Mouse (Mus musculus): ENCODE measurements around the gene Il17d.
A peak's percentile ranks its signal among the peaks of the same experiment; 100 is the strongest.

Il17d gene

GRCm38 (mm10) chr14:57536820-57537219, 12.2 kb downstream of the Il17d start:
- DNase-seq: no peak

- DNase-seq: peak; percentile 42
Measured at GRCm38 (mm10) chr14:57537261-57538015, 12.9 kb downstream of the Il17d start.

DNA sequence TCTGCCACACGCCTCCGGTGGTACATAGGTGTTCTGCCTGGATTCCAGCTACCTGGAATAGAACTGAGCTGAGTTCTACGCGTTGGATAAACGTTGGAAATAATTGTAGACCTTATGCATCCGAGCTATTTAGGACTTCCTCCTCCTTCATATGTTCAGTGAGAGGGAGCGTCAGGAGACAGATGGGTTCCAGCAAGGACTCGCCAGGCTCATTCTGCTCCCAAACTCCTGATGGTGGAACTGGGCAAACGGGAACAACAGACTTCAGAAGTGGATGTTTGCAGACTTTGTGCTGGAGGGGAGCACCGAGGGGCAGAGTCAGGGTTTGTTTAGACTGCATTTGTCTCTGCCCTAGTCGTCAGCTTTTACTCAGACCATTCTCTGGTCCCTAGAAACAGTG, 16.1 kb downstream of the Il17d start:
- no peak for DNase-seq

- DNase-seq: no peak
Measured at GRCm38 (mm10) chr14:57542231-57542630, 17.7 kb downstream of the Il17d start.

DNA sequence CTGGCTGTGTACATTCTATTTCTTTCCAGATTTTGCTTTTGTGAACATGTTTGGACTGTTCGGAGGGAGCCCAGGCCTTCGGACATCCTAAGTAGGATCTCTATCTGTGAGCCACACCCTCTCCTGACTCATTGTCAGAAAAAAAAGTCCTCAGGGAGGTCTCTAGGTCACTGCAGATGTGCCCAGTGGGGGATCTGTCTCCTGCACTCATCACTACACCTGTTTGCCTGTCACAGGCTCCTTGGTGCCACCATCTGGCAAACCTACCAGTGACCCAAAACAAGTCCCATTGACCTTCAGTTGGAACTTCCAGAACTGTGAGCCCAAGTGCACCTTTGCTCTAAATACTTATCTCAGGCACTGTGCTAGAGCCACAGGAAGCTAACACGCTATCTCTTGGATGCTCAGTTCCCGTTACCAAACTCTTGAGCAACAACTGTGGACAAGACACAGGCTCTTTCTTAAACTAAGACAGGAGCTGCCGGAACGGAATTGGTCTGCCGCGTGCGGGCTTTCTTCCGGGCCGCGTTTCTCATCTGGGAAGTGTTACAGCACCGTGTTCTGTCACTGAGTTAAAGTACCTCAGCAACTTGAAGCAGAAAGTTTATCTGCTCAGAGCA, 19.0 kb downstream of the Il17d start:
- DNase-seq: no peak

- no peak for DNase-seq
Measured at GRCm38 (mm10) chr14:57545526-57545925, 20.9 kb downstream of the Il17d start.

GRCm38 (mm10) chr14:57546131-57546530, 21.6 kb downstream of the Il17d start:
- no peak for DNase-seq

- DNase-seq: peak; percentile 72
Measured at GRCm38 (mm10) chr14:57546557-57547021, 22.0 kb downstream of the Il17d start.

DNA sequence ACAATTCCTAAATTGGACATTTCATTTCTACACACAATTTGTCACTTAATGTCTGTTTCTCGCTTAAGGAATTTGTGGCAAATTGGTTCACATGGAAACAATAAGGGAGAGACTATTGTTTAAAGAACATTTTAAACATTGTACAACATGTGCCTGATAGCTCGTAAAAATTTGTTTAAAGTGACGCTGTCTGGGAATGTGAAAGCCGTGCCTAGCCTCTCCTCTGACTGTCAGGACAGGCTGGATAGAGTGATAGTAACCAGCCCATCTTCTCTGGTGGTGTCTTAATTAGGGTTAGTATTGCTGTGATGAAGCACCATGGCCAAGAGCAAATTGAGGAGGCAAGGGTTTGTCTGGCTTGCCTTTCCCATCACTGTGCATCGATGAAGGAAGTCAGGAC, 22.5 kb downstream of the Il17d start:
- no peak for DNase-seq

- DNase-seq: no peak
Measured at GRCm38 (mm10) chr14:57552945-57553344, 28.4 kb downstream of the Il17d start.

DNA sequence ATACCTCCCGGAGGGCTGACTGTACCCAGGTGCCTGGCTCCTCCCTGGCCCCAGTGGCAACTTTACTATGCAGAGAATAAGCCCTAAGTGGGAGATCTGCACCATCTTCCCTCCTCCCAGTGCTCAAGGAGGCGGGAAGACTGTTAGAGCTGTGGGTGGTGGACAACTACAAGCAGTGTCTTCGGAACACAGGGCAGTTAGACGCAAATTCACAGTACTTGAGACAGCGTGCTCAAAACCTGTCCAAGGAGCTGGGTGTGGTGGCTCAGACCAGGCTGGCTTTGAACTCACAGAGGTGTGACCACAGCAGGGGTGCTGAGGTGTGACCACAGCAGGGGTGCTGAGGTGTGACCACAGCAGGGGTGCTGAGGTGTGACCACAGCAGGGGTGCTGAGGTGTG, 29.9 kb downstream of the Il17d start:
- no peak for DNase-seq

DNA sequence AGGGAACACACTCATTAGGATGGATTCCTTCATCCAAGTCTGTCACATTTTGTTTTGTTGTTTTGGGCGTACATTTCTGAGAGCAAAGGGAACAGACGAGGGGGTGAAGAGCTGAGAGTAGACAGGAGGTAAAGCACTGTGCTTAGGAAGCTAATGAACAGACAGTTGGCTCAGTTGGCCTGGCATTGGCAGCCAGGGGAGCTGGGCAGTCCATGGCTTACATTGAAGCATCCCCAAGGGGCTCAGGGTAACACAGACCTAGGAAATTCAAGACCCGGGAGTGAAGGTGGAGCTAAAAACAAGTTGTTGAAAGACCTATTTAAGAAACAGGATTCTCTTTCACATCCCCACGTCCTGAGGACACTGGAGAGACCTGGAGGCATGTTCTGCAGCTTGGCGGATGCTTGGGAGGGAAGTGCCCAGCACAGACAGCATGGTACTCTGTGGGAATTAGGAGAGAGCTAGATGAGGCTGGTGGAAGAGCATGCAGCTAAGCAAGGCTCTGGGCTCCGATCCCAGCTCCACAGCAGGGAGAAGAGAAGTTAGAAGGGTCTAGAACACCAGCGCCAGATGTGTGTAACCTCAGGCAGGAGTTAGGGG, 31.0 kb downstream of the Il17d start:
- DNase-seq: no peak

- DNase-seq: no peak
Measured at GRCm38 (mm10) chr14:57556922-57557321, 32.3 kb downstream of the Il17d start.

- DNase-seq: no peak
Measured at GRCm38 (mm10) chr14:57565626-57566025, 41.0 kb downstream of the Il17d start.

DNA sequence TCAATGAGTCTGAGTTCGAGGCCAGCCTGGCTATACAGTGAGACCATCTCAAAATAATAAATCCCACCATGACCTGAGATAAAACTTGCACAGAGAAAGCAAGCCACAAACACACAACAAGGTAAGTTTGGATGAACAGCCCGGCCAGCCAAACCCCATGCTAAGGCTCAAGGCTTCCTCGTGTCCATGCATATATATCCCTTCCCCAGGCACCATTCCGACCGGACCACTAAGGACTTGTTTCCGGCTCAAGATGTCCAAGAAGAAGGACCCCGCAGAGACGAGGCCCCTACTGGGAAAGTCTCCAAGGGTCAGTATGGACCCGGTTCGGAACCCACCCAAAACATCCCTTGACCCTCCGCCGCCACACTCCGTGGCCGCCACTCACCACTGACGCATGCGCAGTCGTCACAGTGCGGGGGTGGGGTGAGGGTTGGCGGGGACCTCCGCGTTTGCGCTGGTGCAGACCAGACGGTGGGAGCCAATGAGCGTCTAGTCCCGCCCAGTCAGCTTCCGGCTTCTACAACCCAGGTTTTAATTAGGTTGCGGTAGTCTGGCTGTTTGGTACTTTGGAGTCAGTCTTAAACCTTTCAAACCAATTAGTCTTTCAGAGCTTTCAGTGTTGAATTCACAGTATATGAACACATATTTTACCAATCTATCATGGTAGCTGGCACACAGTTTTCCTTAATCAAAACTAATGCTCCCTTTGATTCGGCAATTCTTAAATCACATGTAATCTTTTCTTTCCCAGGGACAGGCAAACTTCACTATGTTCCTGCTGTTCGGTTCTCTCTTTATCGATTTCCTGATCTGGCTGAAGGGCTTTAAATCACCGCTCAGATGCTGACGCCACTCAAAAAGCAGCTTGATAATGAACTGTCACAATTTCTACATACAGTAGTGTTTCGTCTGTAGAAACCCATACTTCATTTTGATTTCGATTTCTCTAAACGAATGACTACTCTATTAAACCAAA, 46.9 kb downstream of the Il17d start, which contains the start of gene Eef1akmt1:
Gene Eef1akmt1, minus strand, starts transcription at position 458 of the 979 bp plus-strand sequence.
- peak; percentile 97 for DNase-seq

GRCm38 (mm10) chr14:57574792-57575587, 50.4 kb downstream of the Il17d start:
- DNase-seq: no peak

GRCm38 (mm10) chr14:57576364-57577060, 51.9 kb downstream of the Il17d start:
- no peak for DNase-seq

- no peak for DNase-seq
Measured at GRCm38 (mm10) chr14:57591830-57592229, 67.3 kb downstream of the Il17d start.

Measured in liver (tissue).